Mouse (Mus musculus): ENCODE measurements around the gene Gm45234. TPM values are rescaled to one million over a fixed set of nuclear protein-coding genes. Genes with fewer than 3 reads are reported as not detected.

The Gm45234 gene
- polyA plus RNA-seq, 1 experiment from 2014 or later, result not detected

- 67% methylated on average over 2 of the region's 2 CpGs for WGBS
- DNase-seq (ENCODE audit: low spot score) (no peak), ATAC-seq (ENCODE audit: low FRiP score, low TSS enrichment) (no peak)
- Histone ChIP-seq H3K4me1 (replicated peaks; ENCODE audit: control insufficient read depth, insufficient read depth) (peaks cover 8% of the 10 kb centered on the region), H3K36me3 (ENCODE audit: control insufficient read depth, insufficient read depth, low read length) (peaks cover 9% of the 10 kb centered on the region; the same call in 1 of the 2 replicates), H3K27ac (replicated peaks) (no peak overlapping the region), H3K4me3 (ENCODE audit: low read depth, low read length) (no peak overlapping the region), H3K9ac (ENCODE audit: low read length) (no peak overlapping the region), H3K27me3 (ENCODE audit: control insufficient read depth, insufficient read depth, low read length) (no peaks in the 10 kb centered on the region), H3K4me2 (replicated peaks; ENCODE audit: low read depth) (no peak overlapping the region), H3K9me3 (ENCODE audit: control insufficient read depth, low read length) (no peaks in the 10 kb centered on the region)
- no peak for TF ChIP-seq CTCF (IDR thresholded peaks at IDR 0.05; ENCODE audit: low read depth)
- no peak for TF ChIP-seq EP300 (optimal IDR thresholded peaks at IDR 0.05)
Observed at GRCm38 (mm10) chr6:124753861-124754260, 2.0 kb downstream of the Gm45234 start.

GRCm38 (mm10) chr6:124750405-124750804 is 5.4 kb downstream of the Gm45234 start:
- DNase-seq (ENCODE audit: low spot score) (no peak), ATAC-seq (ENCODE audit: low FRiP score, low TSS enrichment) (no peak)
- no peak overlapping the region for H3K27ac ChIP-seq (replicated peaks)
- no peaks in the 10 kb centered on the region for H3K9me3 ChIP-seq (ENCODE audit: control insufficient read depth, low read length)
- no peak for TF ChIP-seq CTCF (IDR thresholded peaks at IDR 0.05; ENCODE audit: low read depth)
- no peak for TF ChIP-seq EP300 (optimal IDR thresholded peaks at IDR 0.05)
- no peaks in the 10 kb centered on the region for H3K27me3 ChIP-seq (ENCODE audit: control insufficient read depth, insufficient read depth, low read length)
- H3K36me3 ChIP-seq (ENCODE audit: control insufficient read depth, insufficient read depth, low read length), result peaks cover 12% of the 10 kb centered on the region
- no peak overlapping the region for H3K4me3 ChIP-seq (ENCODE audit: low read depth, low read length)
- H3K4me1 ChIP-seq (replicated peaks; ENCODE audit: control insufficient read depth, insufficient read depth), result peaks cover 6% of the 10 kb centered on the region; the same call in 1 of the 2 replicates
- WGBS, result 78% methylated on average over 8 of the region's 8 CpGs
- no peak overlapping the region for H3K4me2 ChIP-seq (replicated peaks; ENCODE audit: low read depth)
- no peak overlapping the region for H3K9ac ChIP-seq (ENCODE audit: low read length)

- no peak overlapping the region for H3K27ac ChIP-seq (replicated peaks)
- TF ChIP-seq CTCF (IDR thresholded peaks at IDR 0.05; ENCODE audit: low read depth) (no peak), EP300 (optimal IDR thresholded peaks at IDR 0.05) (no peak)
- 85% methylated on average over 7 of the region's 7 CpGs for WGBS
- peak overlapping the region; percentile 90; the same call in 1 of the 2 replicates for H3K9ac ChIP-seq (ENCODE audit: low read length)
- no peaks in the 10 kb centered on the region; the same call in 1 of the 2 replicates for H3K4me1 ChIP-seq (replicated peaks; ENCODE audit: control insufficient read depth, insufficient read depth)
- H3K9me3 ChIP-seq (ENCODE audit: control insufficient read depth, low read length), result no peaks in the 10 kb centered on the region
- no peaks in the 10 kb centered on the region for H3K27me3 ChIP-seq (ENCODE audit: control insufficient read depth, insufficient read depth, low read length)
- H3K4me2 ChIP-seq (replicated peaks; ENCODE audit: low read depth), result no peak overlapping the region
- DNase-seq (ENCODE audit: low spot score) (no peak), ATAC-seq (ENCODE audit: low FRiP score, low TSS enrichment) (no peak)
- H3K36me3 ChIP-seq (ENCODE audit: control insufficient read depth, insufficient read depth, low read length), result peaks cover 23% of the 10 kb centered on the region
- 0 out of 2 replicates have a peak overlapping the region, but pooled peaks have one; percentile 59 for H3K4me3 ChIP-seq (ENCODE audit: low read depth, low read length)
Observed at GRCm38 (mm10) chr6:124746654-124747632, 8.9 kb downstream of the Gm45234 start.

GRCm38 (mm10) chr6:124746296-124746605 is 9.6 kb downstream of the Gm45234 start:
- H3K36me3 ChIP-seq (ENCODE audit: control insufficient read depth, insufficient read depth, low read length), result peaks cover 23% of the 10 kb centered on the region
- no peaks in the 10 kb centered on the region for H3K27me3 ChIP-seq (ENCODE audit: control insufficient read depth, insufficient read depth, low read length)
- no peaks in the 10 kb centered on the region for H3K9me3 ChIP-seq (ENCODE audit: control insufficient read depth, low read length)
- H3K27ac ChIP-seq (replicated peaks), result peak overlapping the region; percentile 91
- no peaks in the 10 kb centered on the region; the same call in 1 of the 2 replicates for H3K4me1 ChIP-seq (replicated peaks; ENCODE audit: control insufficient read depth, insufficient read depth)
- no peak for DNase-seq (ENCODE audit: low spot score)
- peak overlapping the region; percentile 100 for H3K4me2 ChIP-seq (replicated peaks; ENCODE audit: low read depth)
- TF ChIP-seq CTCF (IDR thresholded peaks at IDR 0.05; ENCODE audit: low read depth) (no peak), EP300 (optimal IDR thresholded peaks at IDR 0.05) (no peak)
- H3K9ac ChIP-seq (ENCODE audit: low read length), result peak overlapping the region; percentile 90
- peak overlapping the region; percentile 59 for H3K4me3 ChIP-seq (ENCODE audit: low read depth, low read length)
- 26% methylated on average over 8 of the region's 8 CpGs for WGBS
- no peak for ATAC-seq (ENCODE audit: low FRiP score, low TSS enrichment)

GRCm38 (mm10) chr6:124745490-124746295 is 10.1 kb downstream of the Gm45234 start:
- TF ChIP-seq CTCF (IDR thresholded peaks at IDR 0.05; ENCODE audit: low read depth) (peak; percentile 91), EP300 (optimal IDR thresholded peaks at IDR 0.05) (peak; percentile 80)
- Histone ChIP-seq H3K27ac (replicated peaks) (peak overlapping the region; percentile 91), H3K4me1 (replicated peaks; ENCODE audit: control insufficient read depth, insufficient read depth) (no peaks in the 10 kb centered on the region; the same call in 1 of the 2 replicates), H3K9me3 (ENCODE audit: control insufficient read depth, low read length) (no peaks in the 10 kb centered on the region), H3K4me3 (ENCODE audit: low read depth, low read length) (peak overlapping the region; percentile 59), H3K4me2 (replicated peaks; ENCODE audit: low read depth) (peak overlapping the region; percentile 100), H3K9ac (ENCODE audit: low read length) (peak overlapping the region; percentile 90), H3K27me3 (ENCODE audit: control insufficient read depth, insufficient read depth, low read length) (no peaks in the 10 kb centered on the region), H3K36me3 (ENCODE audit: control insufficient read depth, insufficient read depth, low read length) (peaks cover 23% of the 10 kb centered on the region)
- WGBS, result 2% methylated on average over 75 of the region's 85 CpGs
- peak; percentile 85 for ATAC-seq (ENCODE audit: low FRiP score, low TSS enrichment)
- peak; percentile 97 for DNase-seq (ENCODE audit: low spot score)
